Mouse (Mus musculus): Measurements from ENCODE around the gene Ncoa7. TPM values are rescaled to one million over a fixed set of nuclear protein-coding genes. Genes with fewer than 3 reads are reported as not detected.

Ncoa7 gene
- polyA plus RNA-seq, 1 experiment, result 2.7 TPM

DNA sequence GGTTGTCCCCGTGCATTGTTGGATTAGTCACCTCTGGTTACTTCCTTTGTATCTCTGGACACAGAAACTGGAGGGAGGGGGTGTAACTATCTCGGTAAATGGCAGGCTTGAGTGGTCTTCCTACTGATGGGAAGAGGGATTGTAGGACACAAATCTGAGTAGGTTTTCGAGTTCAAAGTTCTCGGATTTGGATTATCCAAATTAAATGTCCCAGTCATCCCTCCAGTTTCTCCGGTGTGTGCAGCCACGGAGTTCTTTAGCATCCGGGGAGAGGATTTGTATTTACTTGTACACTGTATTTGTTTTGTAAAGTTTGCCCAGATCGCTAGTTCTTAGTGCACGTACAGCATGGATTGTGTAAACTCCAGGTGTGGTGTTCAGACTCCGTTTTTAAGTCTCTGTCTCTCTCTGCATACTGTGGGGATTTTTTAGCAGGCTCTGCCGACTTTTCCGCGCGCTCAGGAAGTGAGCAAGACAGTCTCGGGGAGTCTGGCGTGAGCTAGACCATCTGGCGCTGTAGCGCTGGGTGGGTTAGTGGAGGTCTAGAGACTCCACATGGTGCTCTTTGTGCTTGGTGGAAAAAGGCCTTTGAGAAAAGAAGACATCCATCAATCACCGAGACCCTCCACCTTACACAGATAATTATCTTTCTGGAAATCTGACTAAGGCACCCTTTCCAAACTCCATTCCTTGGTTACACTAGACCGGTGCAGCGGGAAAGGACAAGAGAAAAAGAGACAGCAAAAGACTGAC, 40.5 kb upstream of the Ncoa7 start:
- TF ChIP-seq POLR2AphosphoS2 (IDR thresholded peaks at IDR 0.05; ENCODE audit: insufficient read length, low read depth) (no peak), MYOG (IDR thresholded peaks at IDR 0.05; ENCODE audit: control insufficient read depth in 1 of 3, insufficient read depth in 1 of 3, insufficient read length in 2 of 3, low read depth in 2 of 3) (no peak)
- Histone ChIP-seq H3K79me2 (ENCODE audit: control insufficient read depth, insufficient read depth) (no peaks in the 10 kb centered on the region), H3K4me2 (ENCODE audit: low read depth) (peak overlapping the region; percentile 97), H3K36me3 (ENCODE audit: control insufficient read depth, insufficient read depth) (no peaks in the 10 kb centered on the region), H3ac (ENCODE audit: control insufficient read depth, insufficient read length) (no peak overlapping the region), H3K27me3 (ENCODE audit: control insufficient read depth, insufficient read depth, insufficient read length) (peaks cover 4% of the 10 kb centered on the region), H3K4me3 (peak overlapping the region; percentile 24)

DNA sequence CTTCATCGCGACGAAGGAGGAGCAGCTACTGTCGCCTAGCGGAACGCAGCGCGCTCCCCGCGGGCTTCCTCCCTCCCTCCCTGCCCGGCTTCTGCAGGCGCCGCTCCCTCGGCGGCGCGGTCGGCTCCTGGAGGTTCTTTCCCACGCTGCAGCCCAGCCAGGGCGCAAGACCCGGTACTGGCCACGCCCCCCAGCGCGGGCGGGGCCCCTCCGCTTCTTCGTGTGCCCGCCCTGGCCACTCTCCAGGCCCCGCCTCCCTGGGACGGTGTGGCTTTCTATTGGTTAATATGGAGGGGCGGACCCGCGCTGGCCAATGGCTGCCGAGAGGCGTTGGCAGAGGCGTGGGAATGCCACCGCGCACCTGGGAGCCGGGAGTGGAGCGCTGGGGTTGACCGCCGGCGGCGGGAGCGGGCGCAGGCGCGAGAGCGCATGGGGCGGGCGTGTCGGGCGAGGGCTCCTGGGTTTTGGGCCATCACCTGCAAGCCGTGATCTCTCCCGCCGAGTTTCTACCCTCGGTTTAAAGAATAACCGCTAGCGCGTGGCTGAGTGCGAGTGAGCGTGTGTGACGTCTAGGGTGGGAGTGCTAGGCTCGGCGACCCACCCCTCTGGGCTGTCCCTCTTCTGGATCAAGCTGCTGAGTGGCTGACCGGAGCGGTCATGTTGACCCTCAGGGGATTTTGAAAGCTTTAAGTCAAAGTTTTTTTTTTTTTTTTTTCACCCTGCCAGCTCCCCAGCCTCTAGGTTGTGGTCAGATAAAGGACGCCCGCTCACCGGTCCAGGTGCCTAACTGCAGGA, 39.7 kb upstream of the Ncoa7 start, which contains the start of gene Hey2:
Hey2 (minus strand) TSS at position 159 of the 795 bp plus-strand sequence.
- no peak for TF ChIP-seq SRF (IDR thresholded peaks at IDR 0.05; ENCODE audit: control insufficient read depth, insufficient read length, low read depth)
- TF ChIP-seq MYOG (IDR thresholded peaks at IDR 0.05; ENCODE audit: control insufficient read depth in 1 of 3, insufficient read depth in 1 of 3, insufficient read length in 2 of 3, low read depth in 2 of 3), result peak in 1 of 3 experiments; percentile 23
- TF ChIP-seq POLR2AphosphoS2 (IDR thresholded peaks at IDR 0.05; ENCODE audit: insufficient read length, low read depth), result no peak
- TF ChIP-seq TCF3 (IDR thresholded peaks at IDR 0.05; ENCODE audit: insufficient read length, low read depth), result no peak
- TF ChIP-seq USF1 (IDR thresholded peaks at IDR 0.05; ENCODE audit: low read depth), result no peak
- no peak for TF ChIP-seq TCF12 (IDR thresholded peaks at IDR 0.05; ENCODE audit: insufficient read depth, poor library complexity, severe bottlenecking)
- TF ChIP-seq MAX (IDR thresholded peaks at IDR 0.05; ENCODE audit: low read depth), result no peak
- no peak for TF ChIP-seq REST (IDR thresholded peaks at IDR 0.05; ENCODE audit: insufficient read depth, insufficient read length)
- TF ChIP-seq CEBPB (IDR thresholded peaks at IDR 0.05; ENCODE audit: insufficient read depth, poor library complexity, severe bottlenecking), result no peak
- peak in 1 of 3 experiments; percentile 30 for TF ChIP-seq MYOD1 (IDR thresholded peaks at IDR 0.05; ENCODE audit: control insufficient read depth in 1 of 3, insufficient read length in 2 of 3, low read depth in 2 of 3)
- TF ChIP-seq E2F4 (IDR thresholded peaks at IDR 0.05; ENCODE audit: insufficient read depth), result no peak
- no peak for TF ChIP-seq POLR2A (IDR thresholded peaks at IDR 0.05; ENCODE audit: insufficient read length, low read depth)
- Histone ChIP-seq H3ac (ENCODE audit: control insufficient read depth, insufficient read length) (no peak within 1 kb of the TSS), H3K4me3 (peak within 1 kb of the TSS; percentile 24), H3K36me3 (ENCODE audit: control insufficient read depth, insufficient read depth) (no peaks in the 10 kb centered on the region), H3K79me2 (ENCODE audit: control insufficient read depth, insufficient read depth) (no peaks in the 10 kb centered on the region), H3K4me2 (ENCODE audit: low read depth) (peak within 1 kb of the TSS; percentile 97), H3K27me3 (ENCODE audit: control insufficient read depth, insufficient read depth, insufficient read length) (peaks cover 4% of the 10 kb centered on the region)

DNA sequence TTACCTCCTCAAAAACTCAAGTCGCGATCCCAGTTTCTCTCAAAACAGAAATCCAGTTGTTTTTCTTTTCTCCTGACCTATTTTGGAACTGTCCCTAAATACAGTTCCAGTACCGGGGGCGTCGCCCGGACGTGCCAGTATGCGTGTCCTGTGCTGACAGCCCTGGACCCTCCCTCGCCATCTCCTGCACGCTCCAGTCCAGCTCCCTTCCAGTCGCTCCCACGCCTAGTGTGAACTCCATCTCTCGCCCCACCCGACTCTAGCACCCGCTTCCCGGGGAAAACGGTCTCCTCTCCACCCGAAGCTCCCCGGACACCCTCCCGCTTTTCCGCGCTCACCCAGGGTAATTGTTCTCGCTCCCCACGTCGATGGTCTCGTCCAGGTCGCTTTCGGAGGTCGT, 39.1 kb upstream of the Ncoa7 start:
- no peaks in the 10 kb centered on the region for H3K79me2 ChIP-seq (ENCODE audit: control insufficient read depth, insufficient read depth)
- peak overlapping the region; percentile 24 for H3K4me3 ChIP-seq
- no peak overlapping the region for H3ac ChIP-seq (ENCODE audit: control insufficient read depth, insufficient read length)
- H3K4me2 ChIP-seq (ENCODE audit: low read depth), result peak overlapping the region; percentile 97
- TF ChIP-seq POLR2A (IDR thresholded peaks at IDR 0.05; ENCODE audit: insufficient read length, low read depth) (no peak), MAX (IDR thresholded peaks at IDR 0.05; ENCODE audit: low read depth) (no peak), SRF (IDR thresholded peaks at IDR 0.05; ENCODE audit: control insufficient read depth, insufficient read length, low read depth) (no peak), CEBPB (IDR thresholded peaks at IDR 0.05; ENCODE audit: insufficient read depth, poor library complexity, severe bottlenecking) (no peak), MYOG (IDR thresholded peaks at IDR 0.05; ENCODE audit: control insufficient read depth in 1 of 3, insufficient read depth in 1 of 3, insufficient read length in 2 of 3, low read depth in 2 of 3) (no peak), POLR2AphosphoS2 (IDR thresholded peaks at IDR 0.05; ENCODE audit: insufficient read length, low read depth) (no peak), E2F4 (IDR thresholded peaks at IDR 0.05; ENCODE audit: insufficient read depth) (no peak), MYOD1 (IDR thresholded peaks at IDR 0.05; ENCODE audit: control insufficient read depth in 1 of 3, insufficient read length in 2 of 3, low read depth in 2 of 3) (no peak), TCF3 (IDR thresholded peaks at IDR 0.05; ENCODE audit: insufficient read length, low read depth) (no peak), TCF12 (IDR thresholded peaks at IDR 0.05; ENCODE audit: insufficient read depth, poor library complexity, severe bottlenecking) (no peak), USF1 (IDR thresholded peaks at IDR 0.05; ENCODE audit: low read depth) (no peak), REST (IDR thresholded peaks at IDR 0.05; ENCODE audit: insufficient read depth, insufficient read length) (no peak)
- peaks cover 4% of the 10 kb centered on the region for H3K27me3 ChIP-seq (ENCODE audit: control insufficient read depth, insufficient read depth, insufficient read length)
- H3K36me3 ChIP-seq (ENCODE audit: control insufficient read depth, insufficient read depth), result no peaks in the 10 kb centered on the region

DNA sequence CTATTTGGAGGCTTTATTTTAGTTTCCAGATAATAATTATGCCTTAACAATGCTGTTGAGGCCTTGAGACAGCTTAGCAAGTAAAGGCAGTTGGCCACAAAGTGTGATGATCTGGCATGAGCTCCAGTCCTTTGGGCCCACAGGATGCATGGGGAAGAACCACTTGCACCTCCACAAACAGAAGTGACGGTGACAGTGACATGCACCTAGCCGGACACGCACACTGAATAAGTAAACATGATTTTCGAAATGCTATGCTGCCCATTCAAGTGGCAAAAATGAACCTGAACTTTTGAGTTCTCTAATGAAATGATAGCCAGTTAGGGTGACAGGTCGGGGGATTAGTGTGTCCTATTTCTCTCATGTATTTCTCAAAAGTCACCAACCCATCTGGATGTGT, 37.7 kb upstream of the Ncoa7 start:
- H3K27me3 ChIP-seq (ENCODE audit: control insufficient read depth, insufficient read depth, insufficient read length), result peaks cover 4% of the 10 kb centered on the region
- no peaks in the 10 kb centered on the region for H3K36me3 ChIP-seq (ENCODE audit: control insufficient read depth, insufficient read depth)
- H3K79me2 ChIP-seq (ENCODE audit: control insufficient read depth, insufficient read depth), result no peaks in the 10 kb centered on the region
- TF ChIP-seq USF1 (IDR thresholded peaks at IDR 0.05; ENCODE audit: low read depth) (no peak), E2F4 (IDR thresholded peaks at IDR 0.05; ENCODE audit: insufficient read depth) (no peak), MAX (IDR thresholded peaks at IDR 0.05; ENCODE audit: low read depth) (no peak)
- H3ac ChIP-seq (ENCODE audit: control insufficient read depth, insufficient read length), result no peak overlapping the region
- no peak overlapping the region for H3K4me3 ChIP-seq
- H3K4me2 ChIP-seq (ENCODE audit: low read depth), result no peak overlapping the region

DNA sequence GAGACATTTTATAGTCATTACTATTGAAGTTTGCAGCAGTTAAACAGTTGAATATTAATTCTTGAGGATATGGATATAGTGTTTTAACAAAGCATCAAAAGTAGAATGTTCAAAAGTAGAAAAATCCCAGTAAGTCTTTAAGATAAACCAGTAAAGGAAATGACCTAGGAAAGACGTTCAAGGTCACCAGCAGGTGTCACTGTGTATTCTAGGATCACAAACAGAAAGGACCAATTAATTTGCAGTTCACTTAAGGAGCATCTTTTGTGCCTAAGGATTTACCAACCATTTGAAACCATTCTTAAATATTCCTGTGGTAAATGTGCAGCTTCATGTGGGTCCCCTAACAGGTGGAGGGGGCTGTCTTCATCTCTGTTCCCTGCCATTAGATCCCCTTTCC, 35.1 kb upstream of the Ncoa7 start:
- H3K36me3 ChIP-seq (ENCODE audit: control insufficient read depth, insufficient read depth), result no peaks in the 10 kb centered on the region
- H3K4me3 ChIP-seq, result no peak overlapping the region
- TF ChIP-seq MYOD1 (IDR thresholded peaks at IDR 0.05; ENCODE audit: control insufficient read depth in 1 of 3, insufficient read length in 2 of 3, low read depth in 2 of 3) (no peak), TCF12 (IDR thresholded peaks at IDR 0.05; ENCODE audit: insufficient read depth, poor library complexity, severe bottlenecking) (no peak), POLR2AphosphoS2 (IDR thresholded peaks at IDR 0.05; ENCODE audit: insufficient read length, low read depth) (no peak), USF1 (IDR thresholded peaks at IDR 0.05; ENCODE audit: low read depth) (no peak), SRF (IDR thresholded peaks at IDR 0.05; ENCODE audit: control insufficient read depth, insufficient read length, low read depth) (no peak), E2F4 (IDR thresholded peaks at IDR 0.05; ENCODE audit: insufficient read depth) (no peak), MYOG (IDR thresholded peaks at IDR 0.05; ENCODE audit: control insufficient read depth in 1 of 3, insufficient read depth in 1 of 3, insufficient read length in 2 of 3, low read depth in 2 of 3) (no peak), MAX (IDR thresholded peaks at IDR 0.05; ENCODE audit: low read depth) (no peak), REST (IDR thresholded peaks at IDR 0.05; ENCODE audit: insufficient read depth, insufficient read length) (no peak)
- no peaks in the 10 kb centered on the region for H3K79me2 ChIP-seq (ENCODE audit: control insufficient read depth, insufficient read depth)
- no peaks in the 10 kb centered on the region for H3K27me3 ChIP-seq (ENCODE audit: control insufficient read depth, insufficient read depth, insufficient read length)
- no peak overlapping the region for H3ac ChIP-seq (ENCODE audit: control insufficient read depth, insufficient read length)
- no peak overlapping the region for H3K4me2 ChIP-seq (ENCODE audit: low read depth)

Data from myocyte (in vitro differentiated cells).